Mouse (Mus musculus): Measurements from ENCODE around the gene Pla2g4d.

GRCm38 (mm10) chr2:120284094-120284493, 4.9 kb downstream of the Pla2g4d start:
- TF ChIP-seq CTCF (IDR thresholded peaks at IDR 0.05; ENCODE audit: extremely low read depth, insufficient read length, insufficient replicate concordance, low read depth, low read length) (no peak), POLR2A (IDR thresholded peaks at IDR 0.05; ENCODE audit: low read depth, low read length) (no peak)

Data from small intestine, adult 2 months (tissue).